Mouse (Mus musculus): ENCODE measurements around the gene Mast3. TPM values are rescaled to one million over a fixed set of nuclear protein-coding genes. Genes with fewer than 3 reads are reported as not detected.

Gene Mast3
- polyA plus RNA-seq, 2 experiments: 14.4 to 37.2 TPM

DNA sequence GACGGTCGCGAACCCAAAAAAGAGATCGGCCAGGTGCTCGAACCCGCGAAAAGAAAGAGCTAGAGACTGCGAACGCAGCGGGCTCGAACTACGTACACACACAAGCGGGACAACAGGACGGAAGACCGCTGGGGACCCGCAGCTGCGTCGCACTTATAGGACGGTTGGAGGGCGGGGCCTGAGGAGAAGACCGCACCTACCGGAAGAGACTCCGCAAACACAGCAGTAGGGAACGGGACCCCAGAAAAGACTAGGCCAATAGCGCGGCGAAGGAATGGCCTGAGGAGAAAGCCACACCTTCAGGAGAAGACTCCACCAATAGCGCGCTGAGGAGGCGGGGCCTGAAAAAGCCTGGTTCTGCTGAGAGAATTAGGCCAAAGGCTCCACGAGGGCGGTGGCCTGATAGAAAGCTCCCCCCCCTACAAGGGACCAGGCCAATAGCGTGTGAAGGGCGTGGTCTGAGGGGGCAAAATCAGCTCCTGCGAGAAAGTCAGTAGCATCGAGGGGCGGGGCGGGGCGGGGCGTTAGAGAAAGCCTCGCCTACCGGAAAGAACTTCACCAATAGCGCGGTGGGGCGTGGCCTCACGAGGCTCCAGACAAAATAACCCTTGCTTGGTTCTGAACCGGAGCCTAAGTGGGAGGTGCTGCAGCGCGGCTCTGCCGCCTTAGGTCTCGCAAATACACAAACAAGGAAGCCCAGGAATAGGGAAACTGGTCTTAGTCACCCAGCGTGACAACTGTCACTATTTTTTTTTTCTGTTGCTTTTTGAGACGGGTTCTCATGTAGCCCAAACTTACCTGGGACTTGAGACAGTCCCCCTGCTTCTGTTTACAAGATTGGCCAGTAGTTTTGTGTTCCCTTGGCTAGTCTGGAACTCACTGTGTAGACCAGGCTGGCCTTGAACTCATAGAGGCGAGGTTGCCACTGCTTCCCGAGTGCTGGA, 34.8 kb upstream of the Mast3 start, which contains the start of gene Arrdc2:
Gene Arrdc2 (minus strand): TSS at position 313 of the 944 bp plus-strand sequence.
- peak; percentile 90; the same call in 1 of the 2 replicates for TF ChIP-seq POLR2A (IDR thresholded peaks at IDR 0.05; ENCODE audit: borderline replicate concordance, extremely low read depth, insufficient read depth, insufficient read length)
- Histone ChIP-seq H3K27ac (replicated peaks; ENCODE audit: low read depth, low read length) (peak within 1 kb of the TSS; percentile 85), H3K4me1 (ENCODE audit: control insufficient read depth, insufficient read depth, low read length) (0 out of 2 replicates have a peak, but pooled peaks cover 3% of the 10 kb centered on the region), H3K36me3 (ENCODE audit: control insufficient read depth, insufficient read depth, low read length) (peaks cover 18% of the 10 kb centered on the region; the same call in 1 of the 2 replicates), H3K9ac (ENCODE audit: low read depth, low read length, severe bottlenecking) (peak within 1 kb of the TSS; percentile 68), H3K4me3 (replicated peaks; ENCODE audit: low read length) (peak within 1 kb of the TSS; percentile 67), H3K27me3 (ENCODE audit: control insufficient read depth, insufficient read depth, low read length) (no peaks in the 10 kb centered on the region), H3K9me3 (ENCODE audit: control insufficient read depth, low read length) (no peaks in the 10 kb centered on the region), H3K4me2 (replicated peaks; ENCODE audit: low read depth, low read length, severe bottlenecking) (peak within 1 kb of the TSS; percentile 85)
- DNase-seq (ENCODE audit: low spot score) (peak; percentile 100), ATAC-seq (ENCODE audit: low FRiP score, low read depth) (peak; percentile 98)
- WGBS: 3% methylated on average over 45 of the region's 55 CpGs

DNA sequence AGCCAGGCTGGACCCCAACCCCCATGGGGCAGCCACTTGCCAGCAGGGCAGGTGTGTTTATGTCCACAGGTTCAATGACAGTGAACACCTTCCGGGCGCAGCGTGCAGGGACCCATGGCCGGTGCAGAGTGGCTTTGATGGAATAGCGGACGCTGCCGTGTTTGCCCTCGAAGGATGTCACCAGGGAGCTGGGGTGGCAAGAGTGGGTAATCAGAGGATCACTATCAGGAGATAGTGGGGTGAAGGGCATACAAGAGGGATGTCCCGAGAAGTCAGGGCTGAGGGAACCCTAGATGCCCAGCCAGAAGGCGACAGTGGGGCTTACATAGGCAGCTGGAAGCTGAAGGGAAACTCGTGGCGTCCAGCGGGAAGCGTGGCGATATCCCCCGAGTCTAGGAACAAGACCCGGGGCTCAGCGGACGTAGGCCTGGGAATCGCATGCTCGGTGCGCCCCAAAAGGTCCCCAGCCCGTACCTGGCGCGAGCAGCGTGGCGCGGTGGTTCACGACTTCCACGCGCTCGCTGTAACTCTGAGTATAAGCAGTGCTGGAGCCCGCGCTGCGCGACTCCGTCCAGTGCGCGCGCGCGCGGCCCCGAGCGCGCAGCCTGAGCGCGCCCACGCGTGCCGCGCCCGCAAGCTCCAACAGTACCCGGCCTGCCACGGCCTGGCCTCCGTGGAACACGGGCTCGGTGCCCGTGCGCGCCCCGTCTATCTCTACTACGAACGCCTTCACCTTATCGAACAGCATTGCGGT, 34.0 kb upstream of the Mast3 start:
- H3K4me3 ChIP-seq (replicated peaks; ENCODE audit: low read length): peak overlapping the region; percentile 67
- peak overlapping the region; percentile 85 for H3K27ac ChIP-seq (replicated peaks; ENCODE audit: low read depth, low read length)
- no peak for TF ChIP-seq POLR2A (IDR thresholded peaks at IDR 0.05; ENCODE audit: borderline replicate concordance, extremely low read depth, insufficient read depth, insufficient read length)
- peak overlapping the region; percentile 85 for H3K4me2 ChIP-seq (replicated peaks; ENCODE audit: low read depth, low read length, severe bottlenecking)
- no peaks in the 10 kb centered on the region for H3K27me3 ChIP-seq (ENCODE audit: control insufficient read depth, insufficient read depth, low read length)
- no peaks in the 10 kb centered on the region for H3K9me3 ChIP-seq (ENCODE audit: control insufficient read depth, low read length)
- peak overlapping the region; percentile 68 for H3K9ac ChIP-seq (ENCODE audit: low read depth, low read length, severe bottlenecking)
- ATAC-seq (ENCODE audit: low FRiP score, low read depth) (peak; percentile 43), DNase-seq (ENCODE audit: low spot score) (peak; percentile 29)
- peaks cover 18% of the 10 kb centered on the region; the same call in 1 of the 2 replicates for H3K36me3 ChIP-seq (ENCODE audit: control insufficient read depth, insufficient read depth, low read length)
- H3K4me1 ChIP-seq (ENCODE audit: control insufficient read depth, insufficient read depth, low read length): 0 out of 2 replicates have a peak, but pooled peaks cover 3% of the 10 kb centered on the region
- WGBS: 3% methylated on average over 55 of the region's 66 CpGs

DNA sequence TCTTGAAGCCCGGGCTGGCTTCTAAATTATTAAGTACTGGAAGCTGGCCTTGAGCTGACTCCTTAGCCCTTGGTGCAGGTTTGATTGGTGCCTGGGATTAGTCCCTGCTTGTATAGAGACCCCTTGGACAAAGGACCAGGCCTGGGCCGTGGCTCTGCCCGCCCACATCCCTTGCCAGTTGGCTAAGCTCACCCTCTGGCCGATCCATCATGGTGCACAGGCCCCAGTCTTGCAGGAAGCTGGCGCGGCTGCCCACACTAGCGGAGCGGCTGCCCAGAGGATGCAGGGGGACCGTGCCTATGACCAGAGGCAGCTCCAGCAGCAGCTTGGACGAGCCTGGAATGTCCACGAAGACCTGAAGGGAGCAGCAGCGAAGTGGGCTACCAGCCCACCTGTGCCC, 31.8 kb upstream of the Mast3 start:
- H3K4me3 ChIP-seq (replicated peaks; ENCODE audit: low read length): no peak overlapping the region
- TF ChIP-seq POLR2A (IDR thresholded peaks at IDR 0.05; ENCODE audit: borderline replicate concordance, extremely low read depth, insufficient read depth, insufficient read length): no peak
- no peaks in the 10 kb centered on the region for H3K9me3 ChIP-seq (ENCODE audit: control insufficient read depth, low read length)
- no peak overlapping the region for H3K9ac ChIP-seq (ENCODE audit: low read depth, low read length, severe bottlenecking)
- H3K4me2 ChIP-seq (replicated peaks; ENCODE audit: low read depth, low read length, severe bottlenecking): no peak overlapping the region
- peaks cover 18% of the 10 kb centered on the region; the same call in 1 of the 2 replicates for H3K36me3 ChIP-seq (ENCODE audit: control insufficient read depth, insufficient read depth, low read length)
- ATAC-seq (ENCODE audit: low FRiP score, low read depth) (no peak), DNase-seq (ENCODE audit: low spot score) (no peak)
- WGBS: 85% methylated on average over 12 of the region's 12 CpGs
- no peak overlapping the region for H3K27ac ChIP-seq (replicated peaks; ENCODE audit: low read depth, low read length)
- no peaks in the 10 kb centered on the region for H3K27me3 ChIP-seq (ENCODE audit: control insufficient read depth, insufficient read depth, low read length)
- H3K4me1 ChIP-seq (ENCODE audit: control insufficient read depth, insufficient read depth, low read length): 0 out of 2 replicates have a peak, but pooled peaks cover 3% of the 10 kb centered on the region

DNA sequence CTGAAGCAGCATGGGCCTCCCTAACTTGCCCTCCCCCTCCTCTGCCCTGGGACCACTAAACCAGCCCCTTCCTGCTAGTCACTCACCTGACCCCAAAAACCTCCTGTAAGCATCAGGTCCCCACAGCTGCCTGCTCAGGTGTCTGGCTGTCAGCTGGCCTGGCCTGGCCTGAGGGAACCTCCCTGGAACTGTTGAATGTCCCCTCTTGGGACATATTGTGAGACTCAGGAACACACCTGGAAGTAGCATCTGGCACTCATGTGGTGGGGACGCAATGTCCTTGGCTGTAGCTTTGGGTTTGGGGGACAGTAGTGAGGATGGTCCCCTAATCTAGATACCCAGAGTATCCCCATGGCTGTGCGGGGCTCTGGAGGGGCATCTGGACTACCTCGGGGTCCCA, 29.2 kb upstream of the Mast3 start:
- Histone ChIP-seq H3K4me2 (replicated peaks; ENCODE audit: low read depth, low read length, severe bottlenecking) (no peak overlapping the region), H3K9me3 (ENCODE audit: control insufficient read depth, low read length) (no peaks in the 10 kb centered on the region), H3K27ac (replicated peaks; ENCODE audit: low read depth, low read length) (no peak overlapping the region), H3K4me1 (ENCODE audit: control insufficient read depth, insufficient read depth, low read length) (no peaks in the 10 kb centered on the region), H3K36me3 (ENCODE audit: control insufficient read depth, insufficient read depth, low read length) (peaks cover 18% of the 10 kb centered on the region; the same call in 1 of the 2 replicates), H3K27me3 (ENCODE audit: control insufficient read depth, insufficient read depth, low read length) (no peaks in the 10 kb centered on the region), H3K9ac (ENCODE audit: low read depth, low read length, severe bottlenecking) (no peak overlapping the region), H3K4me3 (replicated peaks; ENCODE audit: low read length) (no peak overlapping the region)
- no peak for ATAC-seq (ENCODE audit: low FRiP score, low read depth)
- TF ChIP-seq POLR2A (IDR thresholded peaks at IDR 0.05; ENCODE audit: borderline replicate concordance, extremely low read depth, insufficient read depth, insufficient read length): no peak
- DNase-seq (ENCODE audit: low spot score): no peak
- 98% methylated on average over 3 of the region's 3 CpGs for WGBS

DNA sequence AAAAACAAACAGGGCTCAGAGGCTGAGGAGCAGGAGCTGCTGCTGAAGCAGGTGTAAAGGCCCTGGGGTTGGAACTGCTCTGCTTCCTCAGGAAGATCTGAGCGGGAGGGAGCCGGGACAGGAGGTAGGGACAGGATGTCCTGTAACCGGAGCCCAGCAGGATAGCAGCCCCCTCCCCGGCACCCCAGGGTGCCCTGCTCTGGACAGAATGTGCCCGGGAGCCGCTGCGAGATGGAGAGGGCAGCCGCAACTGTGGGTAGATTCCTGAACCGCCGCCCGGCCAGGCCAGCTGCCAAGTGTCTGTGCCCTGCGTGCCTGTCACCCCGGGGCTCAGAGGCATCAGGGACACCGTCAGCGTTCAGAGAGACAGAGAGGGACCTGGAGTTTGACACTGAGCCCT, 28.7 kb upstream of the Mast3 start:
- no peaks in the 10 kb centered on the region for H3K9me3 ChIP-seq (ENCODE audit: control insufficient read depth, low read length)
- H3K4me1 ChIP-seq (ENCODE audit: control insufficient read depth, insufficient read depth, low read length): no peaks in the 10 kb centered on the region
- H3K4me2 ChIP-seq (replicated peaks; ENCODE audit: low read depth, low read length, severe bottlenecking): no peak overlapping the region
- no peak for DNase-seq (ENCODE audit: low spot score)
- H3K9ac ChIP-seq (ENCODE audit: low read depth, low read length, severe bottlenecking): 0 out of 2 replicates have a peak overlapping the region, but pooled peaks have one; percentile 12
- WGBS: 43% methylated on average over 9 of the region's 15 CpGs
- TF ChIP-seq POLR2A (IDR thresholded peaks at IDR 0.05; ENCODE audit: borderline replicate concordance, extremely low read depth, insufficient read depth, insufficient read length): no peak
- no peaks in the 10 kb centered on the region for H3K27me3 ChIP-seq (ENCODE audit: control insufficient read depth, insufficient read depth, low read length)
- peaks cover 18% of the 10 kb centered on the region; the same call in 1 of the 2 replicates for H3K36me3 ChIP-seq (ENCODE audit: control insufficient read depth, insufficient read depth, low read length)
- H3K4me3 ChIP-seq (replicated peaks; ENCODE audit: low read length): no peak overlapping the region
- ATAC-seq (ENCODE audit: low FRiP score, low read depth): 0 out of 2 replicates have a peak, but pooled peaks have one; percentile 24
- no peak overlapping the region for H3K27ac ChIP-seq (replicated peaks; ENCODE audit: low read depth, low read length)

Data from limb, embryonic 14.5 days (tissue).